Mouse (Mus musculus) E14TG2a.4 (cell line): ENCODE measurements around the gene Pacs2.

Experiments
- H3K27me3 ChIP-seq: 2 replicates; pipeline ENCODE4 v1.6.1; 2014; ENCODE audit warnings: low read length, control low read depth; ENCODE audit not compliant: insufficient read depth
- H3K36me3 ChIP-seq: 2 replicates; pipeline ENCODE4 v1.6.1; 2014; ENCODE audit warnings: low read length, control low read depth; ENCODE audit not compliant: insufficient read depth
- H3K4me1 ChIP-seq: replicated peaks from 2 replicates; pipeline ENCODE4 v1.6.1; 2014; ENCODE audit warnings: low read depth, low read length, control low read depth
- H3K4me3 ChIP-seq: replicated peaks from 2 replicates; pipeline ENCODE4 v1.5.1; 2014; ENCODE audit warnings: mild to moderate bottlenecking, low read length
- H3K9me3 ChIP-seq: 2 replicates; pipeline ENCODE4 v1.6.1; 2014; ENCODE audit warnings: low read length, control low read depth
- CTCF ChIP-seq: conservative IDR thresholded peaks from 2 replicates; pipeline ENCODE4 v1.5.1; 2014; ENCODE audit warnings: low read length
- NANOG ChIP-seq: IDR thresholded peaks from 2 replicates; pipeline ENCODE4 v1.6.1; 2014; ENCODE audit warnings: borderline replicate concordance, low read length, mixed read lengths
- POU5F1 ChIP-seq: IDR thresholded peaks from 2 replicates; pipeline ENCODE4 v1.6.1; 2014; ENCODE audit warnings: low read length, borderline replicate concordance

The Pacs2 gene

GRCm38 (mm10) chr12:113044916-113045677, 30.8 kb downstream of the Pacs2 start:
- Histone ChIP-seq H3K4me1 (0 out of 2 replicates have a peak, but pooled peaks cover 5% of the 10 kb centered on the region), H3K36me3 (peaks cover 53% of the 10 kb centered on the region), H3K9me3 (no peaks in the 10 kb centered on the region), H3K4me3 (no peak overlapping the region), H3K27me3 (no peaks in the 10 kb centered on the region)
- TF ChIP-seq NANOG = no peak

GRCm38 (mm10) chr12:113046861-113047260, 32.6 kb downstream of the Pacs2 start:
- Histone ChIP-seq H3K36me3 (peaks cover 70% of the 10 kb centered on the region), H3K9me3 (no peaks in the 10 kb centered on the region), H3K4me1 (peaks cover 6% of the 10 kb centered on the region), H3K4me3 (no peak overlapping the region), H3K27me3 (no peaks in the 10 kb centered on the region)
- TF ChIP-seq NANOG (no peak), CTCF (no peak), POU5F1 (no peak)

- peaks cover 81% of the 10 kb centered on the region for H3K36me3 ChIP-seq
- H3K4me3 ChIP-seq = no peak overlapping the region
These were observed 33.8 kb downstream of the Pacs2 start for GRCm38 (mm10) chr12:113048103-113048502.

GRCm38 (mm10) chr12:113049836-113050235, 35.5 kb downstream of the Pacs2 start:
- H3K4me1 ChIP-seq = peaks cover 11% of the 10 kb centered on the region
- peaks cover 85% of the 10 kb centered on the region for H3K36me3 ChIP-seq
- H3K27me3 ChIP-seq = no peaks in the 10 kb centered on the region
- no peak for TF ChIP-seq POU5F1
- no peak for TF ChIP-seq NANOG
- TF ChIP-seq CTCF = no peak
- H3K9me3 ChIP-seq = no peaks in the 10 kb centered on the region
- no peak overlapping the region for H3K4me3 ChIP-seq

More at GRCm38 (mm10) chr12:113048103-113048502, 33.8 kb downstream of the Pacs2 start:
- no peaks in the 10 kb centered on the region for H3K9me3 ChIP-seq
- H3K4me1 ChIP-seq = peaks cover 11% of the 10 kb centered on the region
- H3K27me3 ChIP-seq = no peaks in the 10 kb centered on the region
- TF ChIP-seq CTCF (no peak), POU5F1 (no peak), NANOG (no peak)

GRCm38 (mm10) chr12:113050671-113051070, 36.4 kb downstream of the Pacs2 start:
- Histone ChIP-seq H3K4me3 (no peak overlapping the region), H3K36me3 (peaks cover 84% of the 10 kb centered on the region)
- TF ChIP-seq NANOG (no peak), CTCF (no peak)

GRCm38 (mm10) chr12:113051628-113052403, 37.5 kb downstream of the Pacs2 start:
- TF ChIP-seq CTCF (no peak), NANOG (no peak), POU5F1 (no peak)
- Histone ChIP-seq H3K4me1 (peaks cover 11% of the 10 kb centered on the region), H3K27me3 (no peaks in the 10 kb centered on the region), H3K36me3 (peaks cover 79% of the 10 kb centered on the region), H3K9me3 (no peaks in the 10 kb centered on the region), H3K4me3 (no peak overlapping the region)

More at GRCm38 (mm10) chr12:113050671-113051070, 36.4 kb downstream of the Pacs2 start:
- Histone ChIP-seq H3K27me3 (no peaks in the 10 kb centered on the region), H3K9me3 (no peaks in the 10 kb centered on the region), H3K4me1 (peaks cover 11% of the 10 kb centered on the region)

GRCm38 (mm10) chr12:113056089-113056488, 41.8 kb downstream of the Pacs2 start:
- H3K27me3 ChIP-seq = no peaks in the 10 kb centered on the region
- TF ChIP-seq NANOG = no peak
- H3K36me3 ChIP-seq = peaks cover 79% of the 10 kb centered on the region
- peaks cover 11% of the 10 kb centered on the region for H3K4me1 ChIP-seq
- no peak overlapping the region for H3K4me3 ChIP-seq
- no peaks in the 10 kb centered on the region for H3K9me3 ChIP-seq

- TF ChIP-seq POU5F1 = no peak
- no peak for TF ChIP-seq NANOG
- no peak overlapping the region for H3K4me3 ChIP-seq
- peaks cover 15% of the 10 kb centered on the region; the same call in 1 of the 2 replicates for H3K9me3 ChIP-seq
- no peaks in the 10 kb centered on the region for H3K27me3 ChIP-seq
- H3K36me3 ChIP-seq = peaks cover 86% of the 10 kb centered on the region
- H3K4me1 ChIP-seq = no peaks in the 10 kb centered on the region
These were observed 45.9 kb downstream of the Pacs2 start for GRCm38 (mm10) chr12:113060178-113060577.
